Comparison of ENCODE assay signal across 16 mouse cellular contexts in genomic region chr3:137625054-137625453, GRCm38 (mm10). TPM values are rescaled to one million over a fixed set of nuclear protein-coding genes. Genes with fewer than 3 reads are reported as not detected.
A peak's percentile ranks its signal among the peaks of the same experiment; 100 is the strongest.
DNase-seq lines count a peak whose midpoint lies in the region; ATAC-seq and TF ChIP-seq lines count a peak whose summit lies in the region.
"Had no signal": no experiment of that assay in that cellular context is flagged by ENCODE, and none has a peak within 500 bp of the region (broad histone marks: within the 10 kb centered on the region; RNA-seq: fewer than 3 reads in every experiment).

No protein-coding gene starts in this region.

- peaks cover 25% of the 10 kb centered on the region for H3K4me1 ChIP-seq in heart, embryonic 13.5 days
- H3K4me1 ChIP-seq in thymus, adult 2 months (replicated peaks; ENCODE audit: control insufficient read depth, insufficient read depth, low read length), result peaks cover 3% of the 10 kb centered on the region
- H3K4me1 ChIP-seq: stomach, embryonic 15.5 days had no signal

- TF ChIP-seq POLR2A in thymus, adult 2 months (IDR thresholded peaks at IDR 0.05; ENCODE audit: control insufficient read depth, extremely low read depth, insufficient read depth, low read length, poor library complexity), result no peak

- H3K36me3 ChIP-seq in heart, embryonic 13.5 days, result no peaks in the 10 kb centered on the region
- no peaks in the 10 kb centered on the region for H3K36me3 ChIP-seq in thymus, adult 2 months (ENCODE audit: control insufficient read depth, insufficient read depth, low read length)
- H3K36me3 ChIP-seq: stomach, embryonic 15.5 days had no signal

- DNase-seq in heart, adult 8-10 months (ENCODE audit: low spot score), result no peak
- peak; percentile 16 for DNase-seq in ovary, postnatal 36 days (ENCODE audit: low spot score)
- DNase-seq in ovary, postnatal 14 days (ENCODE audit: low spot score), result no peak
- DNase-seq in gastrocnemius, postnatal 14 days, result peak; percentile 53
- peak; percentile 80 for DNase-seq in skeletal muscle tissue, adult 2 months (ENCODE audit: low read depth, low spot score)
- no peak for DNase-seq in lung, postnatal 14 days
- no peak for DNase-seq in thymus, adult 2 months
- DNase-seq: adrenal gland, postnatal 36 days had no signal

- H3K27ac ChIP-seq in heart, embryonic 13.5 days (replicated peaks), result no peak overlapping the region
- H3K27ac ChIP-seq in thymus, adult 2 months (ENCODE audit: control insufficient read depth, insufficient read depth, low read length), result no peak overlapping the region
- H3K27ac ChIP-seq: forebrain, embryonic 13.5 days; stomach, embryonic 15.5 days had no signal

- no peak overlapping the region for H3K9ac ChIP-seq in heart, embryonic 13.5 days
- H3K9ac ChIP-seq: stomach, embryonic 15.5 days had no signal

- intact Hi-C loops in gastrocnemius, postnatal 14 days (cut with DNase I; ENCODE audit: low total_unique reads), result loop anchor here (5.0 kb wide), 1 partner anchor 127 kb away; no protein-coding TSS in a partner anchor

- ATAC-seq in heart, embryonic 13.5 days (ENCODE audit: extremely low read depth, insufficient number of reproducible peaks, low FRiP score, low TSS enrichment), result no peak
- ATAC-seq: forebrain, embryonic 13.5 days; intestine, embryonic 16.5 days had no signal

- 0 out of 2 replicates have a peak, but pooled peaks cover 3% of the 10 kb centered on the region for H3K27me3 ChIP-seq in heart, embryonic 13.5 days (replicated peaks)
- no peaks in the 10 kb centered on the region; the same call in 1 of the 2 replicates for H3K27me3 ChIP-seq in thymus, adult 2 months (ENCODE audit: control insufficient read depth, insufficient read depth, low read length)
- H3K27me3 ChIP-seq: stomach, embryonic 15.5 days had no signal

- no peak overlapping the region for H3K4me3 ChIP-seq in heart, embryonic 13.5 days
- H3K4me3 ChIP-seq in thymus, adult 2 months (ENCODE audit: control insufficient read depth, insufficient read depth, low read length), result no peak overlapping the region

- H3K9me3 ChIP-seq in heart, embryonic 13.5 days, result 0 out of 2 replicates have a peak, but pooled peaks cover 3% of the 10 kb centered on the region
- H3K9me3 ChIP-seq: forebrain, embryonic 13.5 days; stomach, embryonic 15.5 days had no signal

- no peak for TF ChIP-seq CTCF in thymus, adult 2 months (IDR thresholded peaks at IDR 0.05; ENCODE audit: borderline replicate concordance, control insufficient read depth, extremely low read depth, insufficient read depth, low read length, poor library complexity)

- 68% methylated on average over 5 of the region's 5 CpGs for WGBS in heart, embryonic 13.5 days
- WGBS in thymus, adult 2 months, result 60% methylated on average over 5 of the region's 5 CpGs

- H3K4me2 ChIP-seq in heart, embryonic 13.5 days, result 0 out of 2 replicates have a peak overlapping the region, but pooled peaks have one; percentile 98

RNA-seq across cellular contexts. Expression of gene Ddit4l, which starts 3.6 kb away (rescaled TPM):
- polyA plus RNA-seq in heart, embryonic 13.5 days (2015; fragmentation: Nextera tagmentation; extraction: Ambion mirVana), result 6.3 and 6.5 TPM in 2 replicates
- total RNA-seq in heart, adult 8-10 months (2022), result 1 to 10 TPM; 2.5 to 3.1 (median 2.8) TPM
- 100 to 1,000 TPM; 156 to 202 TPM for total RNA-seq in gastrocnemius, postnatal 14 days (2021)
- polyA plus RNA-seq in thymus, adult 2 months (2012; rRNA removed), result 0.71 and 1.4 TPM in 2 replicates
- total RNA-seq: megakaryocyte, adult 5-6 weeks had no signal

RNA-seq across cellular contexts. Expression of gene Gm21962, which starts 46.3 kb away (rescaled TPM):
- not detected in 2 replicates for polyA plus RNA-seq in heart, embryonic 13.5 days (2015; fragmentation: Nextera tagmentation; extraction: Ambion mirVana)
- total RNA-seq in heart, adult 8-10 months (2022), result not detected
- total RNA-seq in gastrocnemius, postnatal 14 days (2021), result not detected
- polyA plus RNA-seq in thymus, adult 2 months (2012; rRNA removed), result not detected in 2 replicates
- total RNA-seq: adrenal gland, postnatal 36 days; left cerebral cortex, postnatal 14 days; megakaryocyte, adult 5-6 weeks had no signal
- polyA plus RNA-seq: forebrain, embryonic 13.5 days; heart, embryonic 14.5 days; intestine, embryonic 16.5 days; liver, embryonic 16.5 days; stomach, embryonic 15.5 days had no signal

Comparison
In these comparisons a context has a peak if more than half of its experiments do, and no peak if none do; other contexts are left out.
1. DNase-seq: peak in ovary, postnatal 36 days (single experiment), gastrocnemius, postnatal 14 days (single experiment) and skeletal muscle tissue, adult 2 months (single experiment); none in heart, adult 8-10 months (single experiment), ovary, postnatal 14 days (single experiment), lung, postnatal 14 days (single experiment) and thymus, adult 2 months (single experiment).
2. RNA of gene Ddit4l, which starts 3.6 kb away (total RNA-seq): 156 to 202 TPM in gastrocnemius, postnatal 14 days; 2.5 to 3.1 TPM in heart, adult 8-10 months; every median in the first group is over 10 times any median in the second.